Mouse (Mus musculus) liver, embryonic 14.5 days (tissue): ENCODE data around the gene Mfsd4b5. TPM values are rescaled to one million over a fixed set of nuclear protein-coding genes. Genes with fewer than 3 reads are reported as not detected.

ENCODE experiments used
- ATAC-seq: fragments of 200-750 bp; cut with Nextera tagmentation; 2 replicates; pipeline ENCODE4 v1.8.0; 2017; ENCODE audit warnings: moderate number of reproducible peaks, mild to moderate bottlenecking, moderate library complexity; ENCODE audit not compliant: insufficient read depth
- DNase-seq, 3 experiments: peaks; one replicate each; pipeline ENCODE4 v3.0.0-alpha.2; 2012 to 2013; ENCODE audit warnings: low read depth in 3 of 3, low spot score in 3 of 3
- H3K27ac ChIP-seq: fragments of 300-500 bp; sonication (generic); 2 replicates; pipeline ENCODE4 v1.5.1; 2014; ENCODE audit warnings: moderate library complexity, mild to moderate bottlenecking, control low read depth, inconsistent platforms
- H3K27me3 ChIP-seq: fragments of 300-500 bp; sonication (generic); 2 replicates; pipeline ENCODE4 v1.6.1; 2014; ENCODE audit warnings: mild to moderate bottlenecking, low read length, moderate library complexity; ENCODE audit not compliant: control insufficient read depth, insufficient read depth
- H3K36me3 ChIP-seq: fragments of 300-500 bp; sonication (generic); replicated peaks from 2 replicates; pipeline ENCODE4 v1.6.1; 2014; ENCODE audit warnings: low read depth; ENCODE audit not compliant: control insufficient read depth, insufficient read depth
- H3K4me1 ChIP-seq, 2 experiments: fragments of 200-500 bp in 1 of 2; fragments of 300-500 bp in 1 of 2; sonication (generic) in 1 of 2; replicated peaks; 2 replicates each; pipeline ENCODE4 v1.6.1; 2012 to 2014; ENCODE audit warnings: antibody characterized with exemption in 1 of 2, inconsistent platforms in 1 of 2, low read length in 1 of 2; ENCODE audit not compliant: control insufficient read depth in 2 of 2, insufficient read depth in 2 of 2
- H3K4me2 ChIP-seq: fragments of 300-500 bp; sonication (generic); 2 replicates; pipeline ENCODE4 v1.6.1; 2014; ENCODE audit warnings: low read depth, mild to moderate bottlenecking, control low read depth, moderate library complexity
- H3K4me3 ChIP-seq, 2 experiments: fragments of 200-500 bp in 1 of 2; fragments of 300-500 bp in 1 of 2; sonication (generic) in 1 of 2; 2 replicates each; pipeline ENCODE4 v1.5.1; 2012 to 2014; ENCODE audit warnings: low read depth in 2 of 2, low read length in 2 of 2, mild to moderate bottlenecking in 2 of 2, control low read depth in 1 of 2, inconsistent platforms in 1 of 2, moderate library complexity in 1 of 2; ENCODE audit not compliant: insufficient read depth in 1 of 2
- H3K9ac ChIP-seq: fragments of 300-500 bp; sonication (generic); replicated peaks from 2 replicates; pipeline ENCODE4 v1.6.1; 2014; ENCODE audit warnings: mild to moderate bottlenecking, control low read depth, moderate library complexity
- H3K9me3 ChIP-seq: fragments of 300-500 bp; sonication (generic); 2 replicates; pipeline ENCODE4 v1.6.1; 2016; ENCODE audit warnings: low read length, mixed read lengths; ENCODE audit not compliant: control insufficient read depth
- CTCF ChIP-seq: IDR thresholded peaks from 2 replicates; pipeline ENCODE4 v1.5.1; 2016; ENCODE audit warnings: antibody characterized with exemption, low read depth, control low read depth
- EP300 ChIP-seq: IDR thresholded peaks from 2 replicates; pipeline ENCODE4 v1.6.1; 2016; ENCODE audit warnings: antibody characterized with exemption, low read depth
- WGBS: fragments of 180-500 bp; shearing (Covaris S2); extraction: QIAGEN DNeasy Blood & Tissue Kit; methylation state at CpG from one replicate; pipeline ENCODE4 v1.1.7; 2014; ENCODE audit not compliant: insufficient replicate concordance; 5-methylcytosine and 5-hydroxymethylcytosine counted together
- polyA plus RNA-seq, 2 experiments: library from polyadenylated mRNA; depleted of rRNA in 1 of 2; stranded (reverse) in 1 of 2; unstranded in 1 of 2; fragments of >200 nt; fragmentation: Nextera tagmentation in 1 of 2; extraction: Ambion mirVana in 1 of 2; gene quantifications; 2 replicates each; pipeline versions ENCODE4 v1.2.1 to v1.2.3; 2012 to 2014

Gene Mfsd4b5
- polyA plus RNA-seq, 2 experiments: 0.04 to 0.15 TPM

- H3K27ac ChIP-seq: no peak overlapping the region
- H3K9me3 ChIP-seq: no peaks in the 10 kb centered on the region
Measured at GRCm38 (mm10) chr10:40006963-40007362, 20.5 kb upstream of the Mfsd4b5 start.

GRCm38 (mm10) chr10:40000746-40001145 lies 14.3 kb upstream of the Mfsd4b5 start:
- no peak overlapping the region for H3K27ac ChIP-seq
- no peaks in the 10 kb centered on the region for H3K9me3 ChIP-seq
- no peaks in the 10 kb centered on the region for H3K36me3 ChIP-seq
- no peak overlapping the region for H3K4me3 ChIP-seq
- no peak overlapping the region for H3K9ac ChIP-seq
- WGBS: 65% methylated on average over 2 of the region's 2 CpGs
- no peak overlapping the region for H3K4me2 ChIP-seq
- H3K4me1 ChIP-seq: no peaks in the 10 kb centered on the region
- no peak for ATAC-seq
- no peak for DNase-seq
- H3K27me3 ChIP-seq: no peaks in the 10 kb centered on the region
- TF ChIP-seq CTCF (no peak), EP300 (no peak)

More at GRCm38 (mm10) chr10:40006963-40007362, 20.5 kb upstream of the Mfsd4b5 start:
- Histone ChIP-seq H3K36me3 (no peaks in the 10 kb centered on the region), H3K9ac (no peak overlapping the region), H3K4me1 (no peaks in the 10 kb centered on the region), H3K27me3 (no peaks in the 10 kb centered on the region), H3K4me3 (no peak overlapping the region), H3K4me2 (no peak overlapping the region)
- TF ChIP-seq EP300 (no peak), CTCF (no peak)
- ATAC-seq (no peak), DNase-seq (no peak)
- WGBS: 71% methylated on average over 10 of the region's 10 CpGs

DNA sequence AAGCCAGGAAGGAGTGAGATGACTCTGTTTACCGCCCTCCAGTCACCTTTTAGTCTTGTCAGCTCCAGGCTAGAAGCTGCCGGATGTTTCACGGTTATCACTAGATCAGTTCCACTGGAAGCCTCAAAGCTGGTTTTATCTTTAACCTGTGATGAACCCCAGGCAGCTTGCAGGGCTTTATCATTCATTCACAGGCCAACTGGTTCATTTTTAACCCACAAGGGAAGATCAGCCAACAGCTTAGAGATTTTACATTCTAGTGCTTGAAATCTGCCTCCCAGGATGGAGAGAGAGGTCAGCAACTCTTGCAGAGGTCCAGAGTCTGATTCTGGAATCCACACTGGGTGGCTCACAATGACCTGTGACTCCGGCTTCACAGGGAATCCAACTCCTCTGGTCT lies 4.7 kb upstream of the Mfsd4b5 start:
- Histone ChIP-seq H3K4me3 (no peak overlapping the region), H3K9ac (no peak overlapping the region), H3K9me3 (no peaks in the 10 kb centered on the region), H3K4me1 (peaks cover 0 to 12% of the 10 kb centered on the region in 2 experiments; a peak in 2 of 4 replicates), H3K27me3 (no peaks in the 10 kb centered on the region), H3K27ac (no peak overlapping the region), H3K36me3 (no peaks in the 10 kb centered on the region), H3K4me2 (no peak overlapping the region)
- TF ChIP-seq EP300 (peak; percentile 85), CTCF (no peak)
- peak; percentile 32 to 41 (median 37) for DNase-seq
- peak; percentile 65; the same call in 1 of the 2 replicates for ATAC-seq
- WGBS: 19% methylated on average over 4 of the region's 4 CpGs

DNA sequence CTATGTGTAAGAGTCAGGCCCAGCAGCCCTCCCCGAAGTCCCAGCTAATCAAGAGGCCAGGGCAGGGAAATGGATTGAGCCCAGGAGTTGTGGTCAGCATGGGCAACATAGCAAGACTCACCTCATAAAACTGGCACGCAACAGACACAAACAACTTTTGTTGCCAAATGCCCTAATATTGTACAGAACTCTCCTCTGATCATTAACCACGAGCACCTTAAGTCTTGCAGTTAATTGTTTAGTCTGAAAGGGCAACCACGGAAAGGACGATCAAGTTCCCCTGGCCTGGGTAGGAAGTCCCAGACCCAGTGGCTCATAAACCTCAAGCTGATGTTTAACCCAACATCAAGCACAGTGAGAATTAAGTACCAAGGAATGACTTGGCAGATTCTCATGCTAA lies 3.8 kb downstream of the Mfsd4b5 start:
- Histone ChIP-seq H3K4me1 (no peaks in the 10 kb centered on the region), H3K9ac (no peak overlapping the region), H3K4me2 (no peak overlapping the region), H3K27me3 (no peaks in the 10 kb centered on the region), H3K27ac (no peak overlapping the region), H3K9me3 (no peaks in the 10 kb centered on the region; the same call in 1 of the 2 replicates), H3K4me3 (no peak overlapping the region), H3K36me3 (no peaks in the 10 kb centered on the region)
- 37% methylated on average over 5 of the region's 5 CpGs for WGBS
- ATAC-seq: no peak
- DNase-seq: no peak
- TF ChIP-seq EP300: no peak
- TF ChIP-seq CTCF: no peak

DNA sequence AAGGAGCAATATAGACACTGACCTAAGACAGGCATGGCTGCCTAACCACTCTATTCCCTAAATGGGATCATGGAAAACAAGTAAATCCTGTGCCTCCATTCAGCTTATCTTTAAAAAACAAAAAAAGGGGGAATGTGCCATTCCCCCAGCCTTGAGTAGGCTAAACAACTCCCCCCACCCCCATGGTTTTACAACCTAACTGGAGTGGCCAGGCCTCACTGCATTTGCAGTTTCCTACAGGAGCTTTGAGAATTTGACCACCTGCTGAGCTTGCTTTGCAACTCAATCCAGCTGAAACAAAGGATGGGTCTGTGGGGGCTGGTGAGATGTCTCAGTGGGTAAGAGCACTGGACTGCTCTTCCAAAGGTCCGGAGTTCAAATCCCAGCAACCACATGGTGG lies 8.2 kb downstream of the Mfsd4b5 start:
- Histone ChIP-seq H3K4me1 (no peaks in the 10 kb centered on the region), H3K9ac (no peak overlapping the region), H3K4me2 (no peak overlapping the region), H3K36me3 (no peaks in the 10 kb centered on the region), H3K27ac (no peak overlapping the region), H3K4me3 (no peak overlapping the region), H3K27me3 (no peaks in the 10 kb centered on the region), H3K9me3 (no peaks in the 10 kb centered on the region; the same call in 1 of the 2 replicates)
- no peak for TF ChIP-seq CTCF
- no peak for TF ChIP-seq EP300
- DNase-seq: no peak
- no peak for ATAC-seq
- 72% methylated on average over 1 of the region's 1 CpGs for WGBS
